Mouse (Mus musculus) embryonic facial prominence, embryonic 11.5 days (tissue): Measurements from ENCODE around the gene Car7. TPM values are rescaled to one million over a fixed set of nuclear protein-coding genes. Genes with fewer than 3 reads are reported as not detected.

ENCODE experiments used
- ATAC-seq: fragments of 200-750 bp; cut with Nextera tagmentation; replicated peaks from 2 replicates; pipeline ENCODE4 v1.8.0; 2017; ENCODE audit warnings: low read depth; ENCODE audit not compliant: insufficient number of reproducible peaks, low FRiP score, low TSS enrichment
- DNase-seq: peaks from one replicate; pipeline ENCODE4 v3.0.0-alpha.2; 2015; ENCODE audit warnings: low spot score
- H3K27ac ChIP-seq: fragments of 300-500 bp; sonication (generic); replicated peaks from 2 replicates; pipeline ENCODE4 v1.5.1; 2014; ENCODE audit warnings: mild to moderate bottlenecking, low read depth, low read length, control low read depth
- H3K27me3 ChIP-seq: fragments of 300-500 bp; sonication (generic); 2 replicates; pipeline ENCODE4 v1.6.1; 2014; ENCODE audit warnings: mild to moderate bottlenecking, low read length, moderate library complexity, mixed read lengths; ENCODE audit not compliant: control insufficient read depth, insufficient read depth
- H3K36me3 ChIP-seq: fragments of 300-500 bp; sonication (generic); replicated peaks from 2 replicates; pipeline ENCODE4 v1.6.1; 2014; ENCODE audit warnings: low read depth, mild to moderate bottlenecking, low read length, moderate library complexity, mixed read lengths; ENCODE audit not compliant: control insufficient read depth, insufficient read depth
- H3K4me1 ChIP-seq: fragments of 300-500 bp; sonication (generic); 2 replicates; pipeline ENCODE4 v1.6.1; 2014; ENCODE audit warnings: low read length, mixed read lengths; ENCODE audit not compliant: control insufficient read depth, insufficient read depth
- H3K4me2 ChIP-seq: fragments of 300-500 bp; sonication (generic); 2 replicates; pipeline ENCODE4 v1.6.1; 2014; ENCODE audit warnings: low read depth, mild to moderate bottlenecking, control low read depth, low read length, moderate library complexity
- H3K4me3 ChIP-seq: fragments of 300-500 bp; sonication (generic); 2 replicates; pipeline ENCODE4 v1.5.1; 2014; ENCODE audit warnings: low read depth, low read length, control low read depth
- H3K9ac ChIP-seq: fragments of 300-500 bp; sonication (generic); replicated peaks from 2 replicates; pipeline ENCODE4 v1.6.1; 2014; ENCODE audit warnings: mild to moderate bottlenecking, control low read depth, low read length
- H3K9me3 ChIP-seq: fragments of 300-500 bp; sonication (generic); replicated peaks from 2 replicates; pipeline ENCODE4 v1.6.1; 2016; ENCODE audit warnings: mild to moderate bottlenecking, low read length, inconsistent platforms, mixed read lengths; ENCODE audit not compliant: control insufficient read depth
- WGBS: fragments of 180-500 bp; shearing (Covaris S2); extraction: QIAGEN DNeasy Blood & Tissue Kit; methylation state at CpG from one replicate; pipeline ENCODE4 v1.1.7; 2014; 5-methylcytosine and 5-hydroxymethylcytosine counted together
- polyA plus RNA-seq: library from polyadenylated mRNA; unstranded; fragments of >200 nt; fragmentation: Nextera tagmentation; extraction: Ambion mirVana; gene quantifications from 2 replicates; pipeline ENCODE4 v1.2.1, GENCODE M21; 2014

The Car7 gene
- polyA plus RNA-seq, 1 experiment from 2014 or later = 1.5 TPM

DNA sequence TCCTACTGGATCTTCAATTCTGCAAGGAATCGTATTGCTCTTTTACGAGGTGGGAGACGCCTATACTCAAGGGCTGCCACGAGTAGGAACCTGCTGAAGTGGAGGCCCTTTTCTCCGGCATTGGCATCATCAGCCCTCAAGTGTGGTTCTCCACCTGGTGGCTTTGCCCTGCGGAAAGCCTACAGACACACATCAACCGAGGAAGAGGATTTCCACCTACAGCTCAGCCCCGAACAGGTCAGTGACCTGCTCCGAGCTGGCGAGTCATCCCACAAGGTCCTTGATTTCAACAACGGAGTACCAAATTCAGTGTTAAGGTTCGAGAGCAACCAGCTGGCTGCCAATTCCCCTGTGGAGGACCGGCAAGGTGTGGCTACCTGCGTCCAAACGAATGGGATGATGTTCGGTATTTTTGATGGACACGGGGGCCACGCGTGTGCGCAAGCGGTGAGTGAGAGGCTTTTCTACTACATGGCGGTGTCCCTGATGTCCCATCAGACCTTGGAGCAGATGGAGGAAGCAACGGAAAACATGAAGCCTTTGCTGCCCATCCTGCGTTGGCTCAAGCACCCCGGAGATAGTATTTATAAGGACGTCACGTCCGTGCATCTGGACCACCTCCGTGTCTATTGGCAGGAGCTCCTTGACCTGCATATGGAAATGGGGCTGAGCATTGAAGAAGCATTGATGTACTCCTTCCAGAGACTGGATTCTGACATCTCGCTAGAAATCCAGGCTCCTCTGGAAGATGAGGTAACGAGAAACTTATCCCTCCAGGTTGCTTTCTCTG, 59.2 kb downstream of the Car7 start:
- no peaks in the 10 kb centered on the region for H3K9me3 ChIP-seq
- H3K36me3 ChIP-seq = peaks cover 8% of the 10 kb centered on the region
- H3K27ac ChIP-seq = no peak overlapping the region
- ATAC-seq (no peak), DNase-seq (no peak)
- no peak overlapping the region for H3K9ac ChIP-seq
- H3K27me3 ChIP-seq = no peaks in the 10 kb centered on the region
- no peak overlapping the region for H3K4me2 ChIP-seq
- WGBS = 93% methylated on average over 31 of the region's 31 CpGs
- no peaks in the 10 kb centered on the region for H3K4me1 ChIP-seq
- H3K4me3 ChIP-seq = no peak overlapping the region

DNA sequence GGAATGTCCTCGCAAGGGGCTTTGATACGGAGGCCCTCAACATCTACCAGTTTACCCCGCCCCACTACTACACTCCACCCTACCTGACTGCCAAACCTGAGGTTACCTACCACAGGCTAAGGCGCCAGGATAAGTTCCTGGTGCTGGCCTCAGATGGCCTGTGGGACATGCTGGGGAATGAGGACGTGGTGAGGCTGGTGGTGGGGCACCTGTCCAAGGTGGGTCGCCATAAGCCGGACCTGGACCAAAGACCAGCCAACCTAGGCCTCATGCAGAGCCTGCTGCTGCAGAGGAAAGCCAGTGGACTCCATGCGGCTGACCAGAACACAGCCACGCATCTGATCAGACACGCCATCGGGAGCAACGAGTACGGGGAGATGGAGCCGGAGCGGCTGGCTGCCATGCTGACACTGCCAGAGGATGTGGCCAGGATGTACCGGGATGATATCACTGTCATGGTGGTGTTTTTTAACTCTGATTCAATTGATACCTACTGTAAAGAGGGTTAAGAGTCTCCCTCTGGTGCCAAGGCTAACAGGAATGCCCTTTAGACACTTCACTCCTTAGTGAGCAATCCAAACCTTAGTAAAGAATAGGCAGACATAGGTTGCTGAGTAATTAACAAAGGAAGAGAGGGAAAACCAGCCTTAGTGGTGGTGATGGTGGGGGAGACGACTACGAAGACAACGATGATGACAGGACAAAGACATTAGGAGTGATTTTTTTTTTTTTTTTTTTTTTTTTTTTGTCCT, 60.3 kb downstream of the Car7 start:
- Histone ChIP-seq H3K27me3 (no peaks in the 10 kb centered on the region), H3K36me3 (peaks cover 8% of the 10 kb centered on the region), H3K27ac (no peak overlapping the region), H3K4me2 (no peak overlapping the region), H3K9me3 (no peaks in the 10 kb centered on the region), H3K9ac (no peak overlapping the region), H3K4me3 (no peak overlapping the region), H3K4me1 (no peaks in the 10 kb centered on the region)
- ATAC-seq (no peak), DNase-seq (no peak)
- WGBS = 96% methylated on average over 19 of the region's 19 CpGs

DNA sequence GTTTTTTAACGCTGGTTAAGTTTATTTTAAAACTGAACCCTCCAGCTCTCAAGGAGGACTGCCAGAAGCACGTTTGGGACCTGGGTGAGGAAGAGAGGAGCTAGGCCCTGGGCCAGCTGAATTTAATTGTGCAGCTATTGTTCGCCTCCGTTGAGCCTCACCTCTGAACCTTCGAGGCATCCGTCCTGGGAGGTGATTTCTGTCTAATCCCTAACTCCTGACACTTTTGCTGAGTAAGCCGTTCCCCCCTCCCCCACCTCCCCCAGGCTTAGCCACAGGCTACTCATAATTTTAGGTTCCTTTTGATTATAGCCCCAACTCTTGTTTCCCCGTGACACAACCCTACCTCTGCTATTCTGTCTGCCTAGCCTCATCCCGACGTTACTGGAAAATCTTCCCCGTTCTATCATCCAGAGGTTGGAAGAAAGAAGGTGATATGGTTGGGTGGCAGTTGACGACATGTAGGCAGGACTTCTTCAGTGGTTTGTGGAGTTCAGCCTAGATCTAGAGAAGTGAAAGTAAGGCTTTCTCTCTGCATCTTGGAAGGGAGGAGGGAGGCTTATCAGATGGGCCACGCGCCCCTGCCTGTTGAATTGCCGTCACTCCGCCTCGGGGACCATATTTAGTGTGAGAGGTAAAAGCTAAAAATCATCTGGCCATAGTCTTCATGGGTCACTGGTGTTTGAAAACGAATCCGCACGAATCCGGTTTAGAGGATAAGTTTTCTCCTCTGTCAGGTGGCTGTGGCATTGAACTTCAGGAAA, 61.5 kb downstream of the Car7 start:
- Histone ChIP-seq H3K9ac (no peak overlapping the region), H3K36me3 (peaks cover 8% of the 10 kb centered on the region), H3K27me3 (no peaks in the 10 kb centered on the region), H3K4me2 (no peak overlapping the region), H3K9me3 (no peaks in the 10 kb centered on the region), H3K4me3 (no peak overlapping the region), H3K4me1 (no peaks in the 10 kb centered on the region), H3K27ac (no peak overlapping the region)
- DNase-seq (no peak), ATAC-seq (no peak)
- WGBS = 85% methylated on average over 21 of the region's 21 CpGs

DNA sequence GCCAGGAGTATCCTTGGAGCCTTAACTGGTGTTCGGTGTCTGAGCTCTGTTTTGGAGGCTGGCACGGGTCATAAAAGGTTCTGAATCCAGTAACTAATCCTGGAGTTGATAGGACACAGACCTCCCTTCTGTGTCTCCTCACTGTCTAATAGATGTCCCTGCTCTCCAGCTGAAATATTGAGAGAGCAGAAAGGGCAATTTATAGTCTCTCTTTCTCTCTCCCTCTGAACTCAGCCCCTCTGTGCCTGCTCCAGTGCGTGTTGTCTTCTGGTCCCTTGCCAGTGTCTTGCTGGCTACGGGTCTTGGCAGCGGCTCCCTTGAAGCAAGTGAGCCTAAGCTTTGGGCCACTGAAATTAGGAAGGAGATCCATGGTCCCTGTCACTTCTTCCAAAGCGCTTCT, 63.2 kb downstream of the Car7 start:
- ATAC-seq (no peak), DNase-seq (no peak)

DNA sequence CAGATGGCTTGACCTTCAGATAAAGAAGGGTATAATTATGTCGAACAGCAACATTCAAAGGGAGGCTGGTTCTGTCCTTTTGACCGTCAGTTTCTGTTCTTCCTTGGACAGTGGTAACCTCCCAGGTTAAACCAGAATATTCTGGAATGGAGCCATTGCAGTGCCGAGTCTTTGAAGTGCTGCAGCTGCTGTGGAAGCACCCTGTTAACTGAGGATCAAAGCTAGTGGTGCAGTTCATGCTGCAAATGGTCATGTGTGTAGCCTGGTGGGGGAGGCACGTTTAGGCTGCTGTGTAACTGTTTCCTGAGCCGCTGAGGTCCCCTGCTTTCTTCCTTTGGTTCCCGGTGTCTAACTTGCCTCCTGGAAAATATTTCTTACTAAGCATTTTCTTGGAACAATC, 64.0 kb downstream of the Car7 start:
- 67% methylated on average over 6 of the region's 6 CpGs for WGBS

More for the DNA sequence above, 63.2 kb downstream of the Car7 start:
- 90% methylated on average over 6 of the region's 6 CpGs for WGBS
- Histone ChIP-seq H3K4me2 (no peak overlapping the region), H3K4me1 (peaks cover 2% of the 10 kb centered on the region; the same call in 1 of the 2 replicates), H3K9ac (no peak overlapping the region), H3K27me3 (no peaks in the 10 kb centered on the region), H3K27ac (no peak overlapping the region), H3K9me3 (no peaks in the 10 kb centered on the region), H3K4me3 (no peak overlapping the region), H3K36me3 (peaks cover 8% of the 10 kb centered on the region)

More for the DNA sequence above, 64.0 kb downstream of the Car7 start:
- ATAC-seq (no peak), DNase-seq (no peak)
- H3K27me3 ChIP-seq = no peaks in the 10 kb centered on the region
- H3K9me3 ChIP-seq = no peaks in the 10 kb centered on the region
- no peak overlapping the region for H3K9ac ChIP-seq
- peaks cover 8% of the 10 kb centered on the region for H3K36me3 ChIP-seq
- peaks cover 2% of the 10 kb centered on the region; the same call in 1 of the 2 replicates for H3K4me1 ChIP-seq
- H3K27ac ChIP-seq = no peak overlapping the region
- H3K4me3 ChIP-seq = no peak overlapping the region
- H3K4me2 ChIP-seq = no peak overlapping the region

Other genes with a start within 250 kb of the Car7 start
- not detected in 2 replicates for gene Cmtm2a, start 241.5 kb upstream of the Car7 start, polyA plus RNA-seq
- gene Gm45711, start 224.6 kb upstream of the Car7 start, polyA plus RNA-seq = not detected in 2 replicates
- gene Cmtm1, start 224.5 kb upstream of the Car7 start, polyA plus RNA-seq = not detected in 2 replicates
- not detected in 2 replicates for gene Gm11020, start 213.1 kb upstream of the Car7 start, polyA plus RNA-seq
- gene Cmtm2b, start 212.5 kb upstream of the Car7 start, polyA plus RNA-seq = not detected in 2 replicates
- gene Cmtm3, start 195.3 kb upstream of the Car7 start, polyA plus RNA-seq = 131 and 139 TPM in 2 replicates
- gene Cmtm4, start 138.9 kb upstream of the Car7 start, polyA plus RNA-seq = 3.3 and 3.8 TPM in 2 replicates
- gene Dync1li2, start 91.6 kb upstream of the Car7 start, polyA plus RNA-seq = 63.1 and 66.6 TPM in 2 replicates
- 0.35 and 0.39 TPM in 2 replicates for gene Terb1, start 24.8 kb upstream of the Car7 start, polyA plus RNA-seq
- gene Nae1, start 52 bp upstream of the Car7 start, polyA plus RNA-seq = 133 and 163 TPM in 2 replicates
- 14.1 and 15.6 TPM in 2 replicates for gene Pdp2, start 56.8 kb downstream of the Car7 start, polyA plus RNA-seq
- not detected in 2 replicates for gene Cdh16, start 89.7 kb downstream of the Car7 start, polyA plus RNA-seq
- gene Rrad, start 96.6 kb downstream of the Car7 start, polyA plus RNA-seq = 2.2 and 3.6 TPM in 2 replicates
- gene Ciao2b, start 107.3 kb downstream of the Car7 start, polyA plus RNA-seq = 79.7 and 82.5 TPM in 2 replicates
- gene Ces2a, start 199.3 kb downstream of the Car7 start, polyA plus RNA-seq = not detected in 2 replicates